Mouse (Mus musculus): ENCODE measurements around the gene Ankrd26.

The Ankrd26 gene

DNA sequence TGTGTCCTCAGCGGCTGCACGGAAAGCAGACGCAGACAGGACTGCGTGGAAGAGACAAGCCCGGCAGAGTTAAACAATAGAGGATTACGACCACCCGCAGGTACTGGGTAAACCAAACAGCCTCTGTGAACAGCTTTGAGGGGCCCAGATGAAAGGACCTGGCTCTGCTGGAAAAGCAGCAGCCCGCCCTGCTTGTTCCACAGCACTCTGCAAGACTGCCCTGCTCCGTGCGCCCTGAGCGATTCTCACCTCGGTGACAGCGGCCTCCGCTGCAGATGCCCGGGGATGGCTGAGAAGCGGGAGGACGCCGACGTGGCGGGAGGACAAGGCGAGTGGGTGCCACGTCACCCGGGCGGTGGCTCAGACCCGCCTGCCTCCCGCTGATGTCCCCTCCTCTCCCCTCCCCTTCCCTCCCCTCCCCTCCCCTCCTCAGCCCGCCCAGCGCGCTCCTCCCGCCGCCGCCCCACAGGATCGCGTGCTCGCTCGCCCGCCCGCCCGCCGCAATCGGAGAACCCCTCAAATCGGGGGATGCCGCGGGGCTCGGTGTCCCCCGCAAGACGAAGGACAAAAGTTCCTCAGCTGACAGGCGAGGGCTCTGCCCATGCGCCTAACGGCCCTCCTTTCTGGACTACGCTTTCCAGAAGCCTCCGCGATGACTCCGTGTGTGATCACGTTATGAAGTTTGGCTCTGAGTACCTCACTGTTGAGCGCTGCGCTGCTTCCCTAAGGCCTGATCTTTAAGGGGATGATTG, 82.9 kb downstream of the Ankrd26 start, which contains the start of gene Zfp9:
Zfp9 (minus strand) TSS at position 364 of the 752 bp plus-strand sequence.
- no peak for DNase-seq (ENCODE audit: low read depth)

DNA sequence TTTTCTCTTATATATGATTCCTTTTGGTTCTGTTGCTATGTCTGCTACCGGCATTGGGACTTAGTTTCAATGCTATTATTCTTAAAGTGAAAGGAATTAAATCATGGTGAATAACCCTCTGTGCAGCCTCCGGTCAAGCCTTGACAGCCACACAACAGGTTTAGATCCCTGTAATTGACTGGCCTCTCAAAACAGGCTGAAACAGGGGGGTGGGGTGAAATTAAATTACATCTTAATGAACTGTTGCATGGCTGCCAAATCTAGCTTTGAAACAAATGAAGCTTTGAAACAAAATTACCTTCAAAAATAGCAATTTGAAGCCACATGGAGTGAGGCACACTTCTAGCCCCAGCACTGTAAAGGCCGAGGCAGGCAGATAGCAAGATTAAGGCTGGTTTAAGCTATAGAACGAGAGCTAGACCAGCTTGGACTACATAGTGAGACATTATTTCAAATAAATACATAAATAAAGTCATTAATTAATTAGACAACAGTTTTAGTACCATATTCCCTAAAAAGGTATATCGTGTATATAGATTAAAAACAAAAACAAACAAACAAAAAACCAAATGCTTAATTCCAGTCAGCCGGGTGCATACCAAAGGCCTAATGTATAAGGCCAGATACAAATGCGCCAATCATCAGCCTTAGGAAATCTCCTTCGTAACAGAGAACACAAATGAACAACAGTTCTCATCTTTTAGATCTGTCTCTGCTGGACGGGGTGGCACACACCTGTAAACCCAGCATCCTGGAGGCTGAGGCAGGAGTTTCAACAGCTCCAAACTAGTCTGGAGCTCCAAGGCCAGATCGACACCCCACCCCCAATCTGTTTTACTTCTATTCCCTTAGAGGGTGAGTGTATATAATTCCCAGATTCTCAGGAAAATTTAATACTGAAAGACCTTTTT, 83.9 kb downstream of the Ankrd26 start:
- no peak for DNase-seq (ENCODE audit: low read depth)

DNA sequence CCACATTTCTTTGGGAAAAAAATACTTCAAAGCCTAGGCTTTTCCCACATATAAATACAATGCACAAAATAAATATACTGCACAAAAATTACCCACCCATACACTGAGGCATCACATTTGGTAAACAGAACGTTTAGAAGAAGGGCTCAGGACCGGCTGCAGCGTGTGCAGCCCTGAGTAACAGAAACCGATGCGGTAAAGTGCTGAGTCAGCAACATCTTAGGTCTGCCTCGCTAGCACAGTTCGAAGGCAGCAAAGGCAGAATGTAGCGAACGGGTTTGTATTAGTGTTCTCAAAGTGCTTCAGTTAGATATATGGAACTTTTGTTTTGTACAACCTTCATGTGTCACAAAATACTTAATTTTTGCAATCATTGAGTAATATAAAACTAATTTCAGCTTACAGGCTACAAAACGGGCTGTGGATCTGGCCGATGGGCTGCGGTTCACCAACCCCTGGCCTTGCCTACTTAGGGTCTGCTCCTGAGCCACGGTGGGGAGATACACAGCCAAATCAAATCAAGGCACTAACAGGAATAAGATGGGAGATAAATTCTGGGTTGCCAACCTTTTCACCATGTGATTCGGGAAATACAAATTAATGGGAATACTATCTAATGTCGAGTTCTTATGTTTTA, 99.8 kb downstream of the Ankrd26 start:
- DNase-seq (ENCODE audit: low read depth), result no peak

DNA sequence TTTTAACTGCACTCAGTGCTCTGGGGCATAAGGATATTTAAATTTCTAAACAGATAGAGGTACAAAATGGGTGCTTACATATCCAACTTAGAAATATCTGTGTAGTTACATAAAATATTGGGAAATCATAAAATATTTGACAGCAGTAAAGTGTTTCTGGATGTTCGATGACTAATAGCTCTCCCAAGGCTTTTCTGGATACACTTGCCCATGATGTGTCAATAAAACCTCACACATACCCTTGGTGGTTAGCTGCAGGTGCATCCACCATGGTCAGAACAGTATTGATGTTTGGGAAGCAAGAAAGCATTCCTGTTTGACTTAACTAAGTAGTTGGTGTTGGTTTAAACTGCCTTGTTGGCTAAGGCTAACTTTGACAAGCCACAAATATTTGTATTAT, 104.3 kb downstream of the Ankrd26 start:
- DNase-seq (ENCODE audit: low read depth), result no peak

DNA sequence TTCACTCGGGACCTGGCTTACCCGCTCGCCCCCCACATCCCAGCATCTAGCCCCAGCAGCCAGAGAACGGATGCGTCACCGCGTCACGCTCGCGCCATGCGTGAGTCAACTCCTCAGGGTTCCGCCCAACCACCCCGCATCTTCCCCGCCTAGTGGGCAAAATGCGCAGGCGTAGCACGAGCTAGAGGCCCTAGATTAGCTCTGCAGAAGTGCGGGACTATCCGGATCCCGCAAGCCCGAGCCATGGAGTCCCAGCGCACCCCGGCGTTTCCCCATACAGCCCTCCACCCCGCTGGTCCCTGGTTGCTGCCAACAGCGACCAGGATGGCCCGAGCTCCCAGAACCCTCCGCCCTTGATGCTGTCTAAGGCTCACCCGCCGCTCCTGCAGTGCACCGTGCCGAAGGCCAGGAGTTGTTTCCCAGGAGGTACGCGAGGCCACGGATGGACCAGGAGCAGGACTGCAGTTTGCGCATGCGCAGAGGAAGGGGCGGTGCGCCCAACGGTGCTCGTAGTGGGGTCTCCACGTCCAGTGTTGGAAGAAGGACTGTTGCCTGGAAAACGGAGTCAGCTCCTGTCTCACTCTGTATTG, 106.9 kb downstream of the Ankrd26 start, which contains the start of gene Zfp248:
Zfp248 (minus strand) TSS at position 487 of the 590 bp plus-strand sequence.
- DNase-seq (ENCODE audit: low read depth), result no peak

DNA sequence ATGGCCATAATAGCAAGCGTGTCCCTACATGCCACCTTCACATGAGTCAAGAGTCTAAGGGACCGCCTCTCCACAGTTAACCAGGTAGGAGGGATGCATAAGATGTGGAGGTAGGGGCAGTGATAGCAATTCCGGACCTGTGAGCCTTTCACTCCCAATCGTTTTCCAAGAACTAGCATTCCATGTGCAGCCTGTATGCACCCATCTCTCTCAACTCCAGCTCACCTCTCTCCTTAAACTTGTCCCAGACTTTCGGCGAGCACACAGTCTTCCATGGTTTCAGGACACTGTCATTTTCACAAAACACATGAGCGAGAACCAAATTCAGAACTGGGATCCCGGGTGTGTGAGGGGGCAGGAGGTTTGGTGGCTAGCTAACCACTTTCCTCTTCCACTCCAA, 107.6 kb downstream of the Ankrd26 start:
- no peak for DNase-seq (ENCODE audit: low read depth)
